Mouse (Mus musculus) cerebellum, adult 8-10 months (tissue): ENCODE measurements around the gene Socs3.

Experiments
- DNase-seq: peaks from one replicate; pipeline ENCODE4 v3.0.0; 2022

The Socs3 gene

GRCm38 (mm10) chr11:117971646-117972242 lies 1.9 kb upstream of the Socs3 start:
- DNase-seq: no peak

- DNase-seq: no peak
Observed at GRCm38 (mm10) chr11:117971100-117971499, 1.3 kb upstream of the Socs3 start.

DNA sequence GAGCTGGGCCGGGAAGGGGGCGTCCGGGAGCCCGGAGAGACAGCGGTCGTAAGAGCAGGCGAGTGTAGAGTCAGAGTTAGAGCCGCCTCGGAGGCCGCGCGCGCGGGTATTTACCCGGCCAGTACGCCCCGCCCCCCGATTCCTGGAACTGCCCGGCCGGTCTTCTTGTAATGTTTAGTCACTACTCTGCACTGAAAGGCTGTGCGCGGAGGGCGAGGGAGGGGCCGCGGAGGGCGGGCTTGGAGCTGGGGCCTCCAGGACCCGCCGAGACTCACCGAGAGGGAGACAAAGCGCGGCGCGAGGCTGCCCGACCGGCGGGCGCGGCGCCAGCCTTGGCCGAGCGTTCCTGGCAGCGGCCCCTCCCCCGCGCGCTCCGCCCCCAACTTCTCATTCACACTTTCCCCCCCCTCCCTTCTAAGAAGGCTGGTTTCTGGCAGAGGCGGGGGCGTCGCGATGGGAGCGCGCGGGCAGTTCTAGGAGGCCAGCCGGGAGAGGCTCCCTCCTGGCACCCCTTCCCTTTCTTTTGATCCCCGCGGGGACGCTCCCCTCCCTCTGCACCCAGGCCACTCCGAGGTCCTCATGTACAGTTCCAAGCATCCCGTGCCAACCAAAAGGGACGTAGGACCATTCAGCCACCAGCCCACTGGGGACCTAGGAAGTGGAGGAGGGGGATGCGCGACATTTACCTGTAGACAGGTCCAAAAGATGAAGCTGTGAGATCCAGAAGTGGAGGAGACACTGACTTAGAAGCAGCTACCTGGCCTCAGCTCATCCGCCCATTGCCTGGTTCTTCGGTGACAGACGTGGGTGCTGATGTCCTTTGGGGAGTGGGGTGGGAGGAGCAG lies 525 bp downstream of the Socs3 start:
- DNase-seq: peak; percentile 58

GRCm38 (mm10) chr11:117968716-117969099 lies 1.1 kb downstream of the Socs3 start:
- peak; percentile 24 for DNase-seq

GRCm38 (mm10) chr11:117968016-117968671 lies 1.7 kb downstream of the Socs3 start:
- peak; percentile 44 for DNase-seq

- DNase-seq: peak; percentile 52
Observed at GRCm38 (mm10) chr11:117967249-117968015, 2.4 kb downstream of the Socs3 start.

- peak; percentile 57 for DNase-seq
Observed at GRCm38 (mm10) chr11:117966506-117967100, 3.2 kb downstream of the Socs3 start.

DNA sequence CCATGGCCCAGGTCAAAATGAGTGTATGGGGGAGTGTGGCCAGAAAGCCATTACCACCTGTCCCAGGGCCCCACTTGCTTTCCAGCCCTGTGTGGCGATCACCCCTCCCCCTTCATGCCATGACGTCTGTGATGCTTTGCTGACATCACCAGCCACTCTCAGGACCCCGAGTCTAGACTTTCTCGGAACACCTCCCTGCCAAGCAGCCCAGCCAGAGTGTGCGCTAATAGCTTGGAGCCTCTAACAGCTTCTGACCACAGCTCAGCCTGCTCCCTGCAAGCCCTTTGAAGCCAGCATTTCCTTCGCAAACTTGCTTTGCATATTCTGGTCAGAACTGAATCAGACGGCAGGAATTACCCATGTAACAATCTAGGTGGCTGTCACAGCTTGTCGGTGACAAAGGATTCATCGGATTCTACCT lies 4.3 kb downstream of the Socs3 start:
- DNase-seq: no peak

DNA sequence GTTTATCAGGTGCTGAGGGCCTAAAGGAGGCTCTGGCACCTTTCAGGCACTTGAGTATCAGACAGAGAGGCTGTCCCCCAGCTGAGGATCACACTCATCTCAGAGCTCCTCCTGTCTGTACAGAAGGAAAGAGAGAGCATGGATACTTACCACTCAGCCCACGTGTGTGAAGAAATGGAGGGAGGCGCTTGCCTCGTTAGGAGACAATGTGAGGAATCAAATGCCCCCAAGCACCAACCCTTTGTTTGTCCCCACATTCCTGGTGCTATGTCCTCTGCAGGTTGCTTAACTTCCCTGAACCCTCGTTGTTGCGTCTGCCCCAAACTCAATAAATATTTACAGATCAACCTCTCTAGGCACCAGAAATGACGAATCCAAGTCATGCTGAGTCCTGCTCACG lies 4.8 kb downstream of the Socs3 start:
- no peak for DNase-seq

GRCm38 (mm10) chr11:117964294-117964693 lies 5.6 kb downstream of the Socs3 start:
- DNase-seq: no peak

- no peak for DNase-seq
Observed at GRCm38 (mm10) chr11:117963872-117964271, 6.0 kb downstream of the Socs3 start.

- peak; percentile 85 for DNase-seq
Observed at GRCm38 (mm10) chr11:117963091-117963793, 6.6 kb downstream of the Socs3 start.

DNA sequence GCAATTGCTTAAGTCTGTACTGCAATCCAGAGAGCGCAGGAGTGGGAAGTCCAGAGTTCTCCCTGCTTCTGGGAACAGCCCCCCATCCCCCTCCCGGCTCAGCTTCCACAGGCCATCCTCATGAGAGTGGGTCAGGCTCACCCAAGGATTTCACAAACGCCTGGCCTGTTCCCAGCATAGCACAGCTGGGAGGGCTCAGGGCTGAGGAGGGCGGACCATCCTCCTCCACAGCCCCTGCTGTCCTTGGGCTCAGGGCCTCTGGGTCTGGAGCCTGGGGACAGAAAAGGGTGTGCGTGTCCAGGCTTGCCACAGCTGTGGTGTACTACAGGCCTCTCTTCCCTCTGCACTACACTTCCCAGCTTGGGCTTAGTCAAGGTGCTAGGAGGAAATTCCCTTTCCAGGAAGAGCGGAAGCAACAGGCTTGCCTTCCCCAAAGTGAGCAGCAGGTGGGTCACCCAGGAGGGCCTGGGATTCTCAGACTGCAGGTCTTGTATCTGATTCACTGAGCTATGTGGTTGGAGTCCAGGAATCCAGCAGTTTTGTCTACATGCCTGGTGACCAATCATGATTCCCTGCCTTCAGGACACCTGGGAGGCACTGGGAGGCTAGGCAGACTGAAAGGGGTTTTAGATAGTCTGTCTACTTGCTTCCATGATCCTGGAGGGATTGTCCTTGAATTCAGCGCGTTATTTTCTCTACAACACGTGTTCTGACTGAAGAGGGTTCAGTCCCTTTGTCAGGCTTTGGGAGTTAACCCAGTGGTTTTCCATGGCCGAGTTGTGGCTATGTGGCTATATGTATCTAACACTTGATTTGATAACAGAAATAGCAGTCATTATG lies 7.4 kb downstream of the Socs3 start:
- DNase-seq: no peak

DNA sequence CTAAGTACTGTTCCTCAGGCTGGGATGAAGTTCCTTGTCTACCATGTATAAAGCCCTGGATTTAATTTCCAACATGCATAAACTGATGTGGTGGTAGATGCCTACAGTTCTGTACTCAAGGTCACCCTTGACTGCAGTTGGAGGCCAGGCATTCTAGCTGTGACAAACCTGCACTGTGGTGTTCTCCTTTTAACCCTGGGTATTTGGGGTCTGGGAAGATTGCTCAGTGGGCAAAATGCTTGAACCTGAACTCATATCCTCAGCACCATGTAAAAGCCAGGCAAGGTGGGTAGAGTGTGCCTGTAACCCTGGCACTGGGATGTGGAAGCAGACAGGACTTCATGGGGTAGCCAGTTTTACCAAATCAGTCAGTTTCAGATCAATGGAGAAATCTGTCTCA lies 9.2 kb downstream of the Socs3 start:
- DNase-seq: no peak

- no peak for DNase-seq
Observed at GRCm38 (mm10) chr11:117959741-117960381, 10.0 kb downstream of the Socs3 start.

DNA sequence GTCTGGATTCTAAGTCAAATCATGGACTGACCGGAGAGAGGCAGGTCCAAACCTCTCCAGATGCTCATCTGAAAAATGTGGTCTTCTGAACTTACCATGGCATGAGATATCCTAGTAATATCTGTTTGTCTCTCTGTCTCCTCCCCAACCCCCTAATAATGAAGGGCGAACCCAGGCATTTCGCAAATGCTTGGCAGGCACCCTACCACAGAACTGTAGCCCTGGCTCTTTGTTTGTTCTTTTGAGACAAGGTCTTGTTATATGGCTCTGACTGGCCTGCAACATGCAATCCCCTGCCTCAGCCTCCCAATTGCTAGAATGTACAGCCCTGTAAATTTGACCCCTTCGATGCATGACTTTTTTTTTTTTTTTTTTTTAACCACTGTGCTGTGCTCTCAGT lies 10.7 kb downstream of the Socs3 start:
- DNase-seq: no peak

- no peak for DNase-seq
Observed at GRCm38 (mm10) chr11:117958197-117958596, 11.7 kb downstream of the Socs3 start.

DNA sequence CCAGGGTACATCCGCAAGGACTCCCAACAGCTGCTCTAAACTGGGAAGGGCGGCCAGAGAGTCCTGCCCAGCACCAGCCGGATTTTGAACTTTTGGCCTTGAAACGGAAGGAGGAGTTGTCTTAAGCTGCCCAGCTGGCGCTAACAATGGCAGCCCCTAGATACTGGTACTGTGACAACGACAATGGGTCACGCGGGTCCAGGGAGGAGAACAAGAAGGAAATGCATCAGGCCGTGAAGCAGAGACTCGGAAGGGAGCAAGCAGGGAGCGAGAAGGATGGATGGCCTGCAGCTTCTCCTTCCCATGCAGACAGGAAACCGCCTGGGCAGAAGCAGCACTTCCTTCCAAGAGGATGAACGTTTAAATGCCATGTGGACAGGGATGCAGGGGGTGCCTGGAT lies 14.2 kb downstream of the Socs3 start:
- no peak for DNase-seq

DNA sequence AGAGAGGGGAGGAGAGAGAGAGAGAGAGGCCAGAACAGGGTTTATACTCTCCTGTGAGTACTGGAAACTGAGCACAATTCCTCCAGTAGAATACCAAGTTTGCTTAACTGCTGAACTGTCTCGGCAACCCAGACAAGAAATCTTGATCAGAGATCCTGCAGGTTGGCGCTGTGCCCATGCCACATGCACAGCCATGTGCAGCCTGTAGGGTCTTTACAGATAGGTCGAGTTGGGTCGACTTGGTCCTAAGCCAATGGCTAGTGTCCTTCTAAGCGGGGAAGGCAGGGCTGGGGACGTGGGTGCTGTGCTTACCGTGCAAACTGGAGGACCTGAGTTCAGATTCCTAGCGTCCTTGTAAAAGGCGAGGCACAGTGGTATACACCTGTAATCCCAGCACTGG lies 15.0 kb downstream of the Socs3 start:
- DNase-seq: no peak

DNA sequence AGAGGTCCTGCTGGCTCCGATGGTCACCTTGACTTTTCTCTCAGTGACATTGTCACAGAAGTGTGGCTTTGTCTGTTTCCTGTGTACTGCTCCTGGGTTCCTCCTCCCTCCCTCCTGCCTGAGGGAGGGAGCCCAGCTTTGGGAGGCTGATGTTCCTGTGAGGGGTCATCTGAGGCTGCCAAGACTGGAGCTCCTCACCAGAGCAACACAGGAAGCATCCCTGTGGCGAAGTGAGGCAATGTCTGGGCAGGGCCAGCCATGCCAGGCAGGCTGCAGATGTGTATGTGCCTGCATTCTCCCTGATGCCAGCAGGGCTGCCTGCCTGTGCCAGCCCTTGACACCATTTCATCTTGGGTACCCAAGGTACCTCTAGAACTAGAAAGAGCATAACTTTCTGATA lies 15.8 kb downstream of the Socs3 start:
- no peak for DNase-seq
